Comparison of ENCODE assay signal across 8 mouse cellular contexts in genomic region chr19:22554421-22554941, GRCm38 (mm10).
DNase-seq lines count a peak whose midpoint lies in the region; ATAC-seq and TF ChIP-seq lines count a peak whose summit lies in the region.

No protein-coding gene starts in this region.

- DNase-seq in spleen, postnatal 36 days (ENCODE audit: low spot score in 2 of 2) = peak; percentile 2 to 7
- no peak for DNase-seq in spleen, adult 12 weeks (ENCODE audit: low spot score)
- DNase-seq in frontal cortex, postnatal 14 days (ENCODE audit: low spot score in 2 of 2) = peak; percentile 8 to 31
- DNase-seq in hindbrain, embryonic 14.5 days (ENCODE audit: low spot score) = peak; percentile 63
- peak; percentile 16 for DNase-seq in left cerebral cortex, adult 11 months (ENCODE audit: low spot score)
- DNase-seq in midbrain, embryonic 14.5 days = peak; percentile 61
- DNase-seq in T-cell, adult 2 months (ENCODE audit: low spot score) = no peak

- no peaks in the 10 kb centered on the region for H3K9me3 ChIP-seq in hindbrain, embryonic 14.5 days (ENCODE audit: control insufficient read depth, low read length)
- no peaks in the 10 kb centered on the region for H3K9me3 ChIP-seq in midbrain, embryonic 14.5 days (ENCODE audit: control insufficient read depth, low read length)
- H3K9me3 ChIP-seq in intestine, postnatal 0 days (ENCODE audit: control insufficient read depth) = no peaks in the 10 kb centered on the region

- H3K9ac ChIP-seq in hindbrain, embryonic 14.5 days = no peak overlapping the region
- H3K9ac ChIP-seq in midbrain, embryonic 14.5 days (replicated peaks; ENCODE audit: low read length) = no peak overlapping the region
- H3K9ac ChIP-seq in intestine, postnatal 0 days (ENCODE audit: low read depth, low read length) = no peak overlapping the region

- TF ChIP-seq CTCF in intestine, postnatal 0 days (IDR thresholded peaks at IDR 0.05; ENCODE audit: low read depth) = no peak

- no peak overlapping the region for H3K27ac ChIP-seq in hindbrain, embryonic 14.5 days
- no peak overlapping the region for H3K27ac ChIP-seq in midbrain, embryonic 14.5 days (replicated peaks; ENCODE audit: low read depth, low read length)
- no peak overlapping the region for H3K27ac ChIP-seq in intestine, postnatal 0 days (ENCODE audit: low read depth, low read length)

- H3K4me1 ChIP-seq in hindbrain, embryonic 14.5 days (replicated peaks; ENCODE audit: control insufficient read depth, insufficient read depth, low read length) = peaks cover 14% of the 10 kb centered on the region
- H3K4me1 ChIP-seq in midbrain, embryonic 14.5 days (ENCODE audit: control insufficient read depth, insufficient read depth, low read length) = peaks cover 9% of the 10 kb centered on the region
- H3K4me1 ChIP-seq in intestine, postnatal 0 days (replicated peaks; ENCODE audit: control insufficient read depth, insufficient read depth, low read length) = no peaks in the 10 kb centered on the region

- no peaks in the 10 kb centered on the region for H3K27me3 ChIP-seq in hindbrain, embryonic 14.5 days (ENCODE audit: control insufficient read depth, insufficient read depth, low read length)
- H3K27me3 ChIP-seq in midbrain, embryonic 14.5 days (ENCODE audit: control insufficient read depth, insufficient read depth, low read length) = no peaks in the 10 kb centered on the region
- H3K27me3 ChIP-seq in intestine, postnatal 0 days (replicated peaks; ENCODE audit: control insufficient read depth, insufficient read depth, low read length) = no peaks in the 10 kb centered on the region

- H3K4me3 ChIP-seq in hindbrain, embryonic 14.5 days (replicated peaks; ENCODE audit: low read length) = no peak overlapping the region
- no peak overlapping the region for H3K4me3 ChIP-seq in midbrain, embryonic 14.5 days (replicated peaks; ENCODE audit: low read depth, low read length)
- H3K4me3 ChIP-seq in intestine, postnatal 0 days (ENCODE audit: low read depth, low read length) = no peak overlapping the region

- 2% methylated on average over 7 of the region's 7 CpGs for WGBS in hindbrain, embryonic 14.5 days
- 2% methylated on average over 7 of the region's 7 CpGs for WGBS in midbrain, embryonic 14.5 days
- 37% methylated on average over 7 of the region's 7 CpGs for WGBS in intestine, postnatal 0 days

- peak; percentile 66 for ATAC-seq in hindbrain, embryonic 14.5 days (ENCODE audit: low FRiP score)
- ATAC-seq in midbrain, embryonic 14.5 days (ENCODE audit: low FRiP score, low TSS enrichment) = no peak; the same call in 1 of the 2 replicates
- ATAC-seq in intestine, postnatal 0 days = no peak

- H3K4me2 ChIP-seq in hindbrain, embryonic 14.5 days (replicated peaks) = peak overlapping the region; percentile 11
- H3K4me2 ChIP-seq in midbrain, embryonic 14.5 days (ENCODE audit: low read length) = peak overlapping the region; percentile 23
- no peak overlapping the region for H3K4me2 ChIP-seq in intestine, postnatal 0 days (replicated peaks; ENCODE audit: low read depth)

- H3K36me3 ChIP-seq in hindbrain, embryonic 14.5 days (replicated peaks; ENCODE audit: control insufficient read depth, insufficient read depth) = no peaks in the 10 kb centered on the region
- no peaks in the 10 kb centered on the region for H3K36me3 ChIP-seq in midbrain, embryonic 14.5 days (ENCODE audit: control insufficient read depth, insufficient read depth, low read length)
- H3K36me3 ChIP-seq in intestine, postnatal 0 days (ENCODE audit: control insufficient read depth, insufficient read depth) = no peaks in the 10 kb centered on the region

Comparison
In these comparisons a context has a peak if more than half of its experiments do, and no peak if none do; other contexts are left out.
1. DNase-seq: peak in spleen, postnatal 36 days (2 of 2), frontal cortex, postnatal 14 days (2 of 2), hindbrain, embryonic 14.5 days (single experiment), left cerebral cortex, adult 11 months (single experiment) and midbrain, embryonic 14.5 days (single experiment); none in spleen, adult 12 weeks (single experiment) and T-cell, adult 2 months (single experiment).